Mouse (Mus musculus): ENCODE data around the gene a. TPM values are rescaled to one million over a fixed set of nuclear protein-coding genes. Genes with fewer than 3 reads are reported as not detected.
A peak's percentile ranks its signal among the peaks of the same experiment; 100 is the strongest.

Gene a
- polyA plus RNA-seq, 1 experiment from 2014 or later = 17.7 TPM

GRCm38 (mm10) chr2:155074766-155075330, 283.6 kb downstream of the a start:
- Histone ChIP-seq H3K9me3 (ENCODE audit: control insufficient read depth, low read length) (no peaks in the 10 kb centered on the region), H3K27me3 (ENCODE audit: control insufficient read depth, insufficient read depth, low read length) (no peaks in the 10 kb centered on the region), H3K4me1 (ENCODE audit: control insufficient read depth, insufficient read depth, low read length) (peaks cover 13% of the 10 kb centered on the region), H3K4me2 (ENCODE audit: low read depth, severe bottlenecking) (peak overlapping the region; percentile 83), H3K27ac (replicated peaks; ENCODE audit: low read depth, low read length) (peak overlapping the region; percentile 81), H3K9ac (ENCODE audit: low read length) (peak overlapping the region; percentile 86), H3K4me3 (ENCODE audit: low read depth, low read length) (peak overlapping the region; percentile 68), H3K36me3 (ENCODE audit: control insufficient read depth, insufficient read depth, low read length) (no peaks in the 10 kb centered on the region)
- 9% methylated on average over 12 of the region's 12 CpGs for WGBS
- DNase-seq (ENCODE audit: low spot score) (peak; percentile 69), ATAC-seq (ENCODE audit: insufficient number of reproducible peaks, low FRiP score, low TSS enrichment, low read depth) (0 out of 2 replicates have a peak, but pooled peaks have one; percentile 1)

GRCm38 (mm10) chr2:155075649-155076048, 284.4 kb downstream of the a start:
- Histone ChIP-seq H3K36me3 (ENCODE audit: control insufficient read depth, insufficient read depth, low read length) (no peaks in the 10 kb centered on the region), H3K27me3 (ENCODE audit: control insufficient read depth, insufficient read depth, low read length) (no peaks in the 10 kb centered on the region), H3K4me3 (ENCODE audit: low read depth, low read length) (no peak overlapping the region), H3K27ac (replicated peaks; ENCODE audit: low read depth, low read length) (no peak overlapping the region), H3K4me1 (ENCODE audit: control insufficient read depth, insufficient read depth, low read length) (peaks cover 13% of the 10 kb centered on the region), H3K9me3 (ENCODE audit: control insufficient read depth, low read length) (no peaks in the 10 kb centered on the region), H3K9ac (ENCODE audit: low read length) (no peak overlapping the region), H3K4me2 (ENCODE audit: low read depth, severe bottlenecking) (no peak overlapping the region)
- 78% methylated on average over 6 of the region's 6 CpGs for WGBS
- DNase-seq (ENCODE audit: low spot score) (no peak), ATAC-seq (ENCODE audit: insufficient number of reproducible peaks, low FRiP score, low TSS enrichment, low read depth) (no peak)

- Histone ChIP-seq H3K9ac (ENCODE audit: low read length) (no peak overlapping the region), H3K36me3 (ENCODE audit: control insufficient read depth, insufficient read depth, low read length) (no peaks in the 10 kb centered on the region), H3K27me3 (ENCODE audit: control insufficient read depth, insufficient read depth, low read length) (no peaks in the 10 kb centered on the region), H3K4me2 (ENCODE audit: low read depth, severe bottlenecking) (no peak overlapping the region), H3K27ac (replicated peaks; ENCODE audit: low read depth, low read length) (no peak overlapping the region), H3K4me1 (ENCODE audit: control insufficient read depth, insufficient read depth, low read length) (peaks cover 6% of the 10 kb centered on the region), H3K9me3 (ENCODE audit: control insufficient read depth, low read length) (no peaks in the 10 kb centered on the region), H3K4me3 (ENCODE audit: low read depth, low read length) (no peak overlapping the region)
- ATAC-seq (ENCODE audit: insufficient number of reproducible peaks, low FRiP score, low TSS enrichment, low read depth) (no peak), DNase-seq (ENCODE audit: low spot score) (no peak)
- WGBS = 43% methylated on average over 7 of the region's 7 CpGs
Measured at GRCm38 (mm10) chr2:155079500-155080178, 288.4 kb downstream of the a start.

- no peaks in the 10 kb centered on the region for H3K9me3 ChIP-seq (ENCODE audit: control insufficient read depth, low read length)
- H3K4me3 ChIP-seq (ENCODE audit: low read depth, low read length) = no peak overlapping the region
- 72% methylated on average over 4 of the region's 4 CpGs for WGBS
- H3K36me3 ChIP-seq (ENCODE audit: control insufficient read depth, insufficient read depth, low read length) = no peaks in the 10 kb centered on the region
- no peaks in the 10 kb centered on the region for H3K27me3 ChIP-seq (ENCODE audit: control insufficient read depth, insufficient read depth, low read length)
- no peak overlapping the region for H3K4me2 ChIP-seq (ENCODE audit: low read depth, severe bottlenecking)
- ATAC-seq (ENCODE audit: insufficient number of reproducible peaks, low FRiP score, low TSS enrichment, low read depth) (no peak), DNase-seq (ENCODE audit: low spot score) (no peak)
- H3K9ac ChIP-seq (ENCODE audit: low read length) = no peak overlapping the region
- H3K4me1 ChIP-seq (ENCODE audit: control insufficient read depth, insufficient read depth, low read length) = peaks cover 2% of the 10 kb centered on the region
- H3K27ac ChIP-seq (replicated peaks; ENCODE audit: low read depth, low read length) = no peak overlapping the region
Measured at GRCm38 (mm10) chr2:155080179-155080530, 289.0 kb downstream of the a start.

- no peaks in the 10 kb centered on the region for H3K9me3 ChIP-seq (ENCODE audit: control insufficient read depth, low read length)
- whole genome bisulfite sequencing = 96% methylated on average over 3 of the region's 3 CpGs
- no peaks in the 10 kb centered on the region for H3K4me1 ChIP-seq (ENCODE audit: control insufficient read depth, insufficient read depth, low read length)
- H3K36me3 ChIP-seq (ENCODE audit: control insufficient read depth, insufficient read depth, low read length) = no peaks in the 10 kb centered on the region
- no peak overlapping the region for H3K4me2 ChIP-seq (ENCODE audit: low read depth, severe bottlenecking)
- no peak overlapping the region for H3K9ac ChIP-seq (ENCODE audit: low read length)
- H3K4me3 ChIP-seq (ENCODE audit: low read depth, low read length) = no peak overlapping the region
- ATAC-seq (ENCODE audit: insufficient number of reproducible peaks, low FRiP score, low TSS enrichment, low read depth) (no peak), DNase-seq (ENCODE audit: low spot score) (no peak)
- no peak overlapping the region for H3K27ac ChIP-seq (replicated peaks; ENCODE audit: low read depth, low read length)
- no peaks in the 10 kb centered on the region for H3K27me3 ChIP-seq (ENCODE audit: control insufficient read depth, insufficient read depth, low read length)
Measured at GRCm38 (mm10) chr2:155081056-155081455, 289.9 kb downstream of the a start.

GRCm38 (mm10) chr2:155082121-155082803, 291.1 kb downstream of the a start:
- Histone ChIP-seq H3K27ac (replicated peaks; ENCODE audit: low read depth, low read length) (no peak overlapping the region), H3K4me1 (ENCODE audit: control insufficient read depth, insufficient read depth, low read length) (no peaks in the 10 kb centered on the region), H3K9me3 (ENCODE audit: control insufficient read depth, low read length) (no peaks in the 10 kb centered on the region), H3K9ac (ENCODE audit: low read length) (no peak overlapping the region), H3K4me3 (ENCODE audit: low read depth, low read length) (no peak overlapping the region), H3K27me3 (ENCODE audit: control insufficient read depth, insufficient read depth, low read length) (no peaks in the 10 kb centered on the region), H3K36me3 (ENCODE audit: control insufficient read depth, insufficient read depth, low read length) (no peaks in the 10 kb centered on the region), H3K4me2 (ENCODE audit: low read depth, severe bottlenecking) (no peak overlapping the region)
- WGBS = 22% methylated on average over 8 of the region's 8 CpGs
- no peak for ATAC-seq (ENCODE audit: insufficient number of reproducible peaks, low FRiP score, low TSS enrichment, low read depth)
- DNase-seq (ENCODE audit: low spot score) = peak; percentile 68

GRCm38 (mm10) chr2:155084546-155084945, 293.3 kb downstream of the a start:
- no peak overlapping the region for H3K27ac ChIP-seq (replicated peaks; ENCODE audit: low read depth, low read length)
- H3K27me3 ChIP-seq (ENCODE audit: control insufficient read depth, insufficient read depth, low read length) = no peaks in the 10 kb centered on the region
- no peak for DNase-seq (ENCODE audit: low spot score)
- H3K9ac ChIP-seq (ENCODE audit: low read length) = no peak overlapping the region
- no peak for ATAC-seq (ENCODE audit: insufficient number of reproducible peaks, low FRiP score, low TSS enrichment, low read depth)
- 86% methylated on average over 5 of the region's 5 CpGs for WGBS
- H3K4me2 ChIP-seq (ENCODE audit: low read depth, severe bottlenecking) = no peak overlapping the region
- no peaks in the 10 kb centered on the region for H3K4me1 ChIP-seq (ENCODE audit: control insufficient read depth, insufficient read depth, low read length)
- no peaks in the 10 kb centered on the region for H3K9me3 ChIP-seq (ENCODE audit: control insufficient read depth, low read length)
- no peak overlapping the region for H3K4me3 ChIP-seq (ENCODE audit: low read depth, low read length)
- H3K36me3 ChIP-seq (ENCODE audit: control insufficient read depth, insufficient read depth, low read length) = no peaks in the 10 kb centered on the region

GRCm38 (mm10) chr2:155086328-155086727, 295.1 kb downstream of the a start:
- Histone ChIP-seq H3K4me3 (ENCODE audit: low read depth, low read length) (no peak overlapping the region), H3K27me3 (ENCODE audit: control insufficient read depth, insufficient read depth, low read length) (no peaks in the 10 kb centered on the region), H3K9me3 (ENCODE audit: control insufficient read depth, low read length) (no peaks in the 10 kb centered on the region), H3K4me2 (ENCODE audit: low read depth, severe bottlenecking) (no peak overlapping the region), H3K9ac (ENCODE audit: low read length) (no peak overlapping the region), H3K36me3 (ENCODE audit: control insufficient read depth, insufficient read depth, low read length) (no peaks in the 10 kb centered on the region), H3K4me1 (ENCODE audit: control insufficient read depth, insufficient read depth, low read length) (no peaks in the 10 kb centered on the region), H3K27ac (replicated peaks; ENCODE audit: low read depth, low read length) (no peak overlapping the region)
- no peak for ATAC-seq (ENCODE audit: insufficient number of reproducible peaks, low FRiP score, low TSS enrichment, low read depth)
- no peak for DNase-seq (ENCODE audit: low spot score)
- WGBS = 86% methylated on average over 5 of the region's 5 CpGs
